ENCODE assay signal across 14 mouse cellular contexts in the genomic region with DNA sequence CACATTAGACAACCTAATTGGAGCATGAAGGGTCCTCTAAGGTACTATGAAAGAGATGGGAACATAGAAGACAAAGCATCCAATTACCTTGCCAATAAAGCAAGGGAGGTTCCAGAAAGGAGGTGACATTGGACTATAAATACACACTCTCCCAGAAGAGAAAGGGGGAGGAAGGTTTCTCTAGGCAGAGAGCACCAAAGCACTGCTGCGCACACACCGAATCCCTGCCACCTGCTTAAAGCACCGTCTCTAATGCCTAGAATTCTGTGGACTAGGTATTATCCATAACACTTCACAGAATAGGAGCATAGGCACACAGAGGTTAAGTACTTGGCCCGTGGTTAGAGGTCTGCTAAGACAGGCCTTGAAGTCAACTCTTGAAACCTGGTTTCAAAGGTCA.
DNase-seq lines count a peak whose midpoint lies in the region; ATAC-seq and TF ChIP-seq lines count a peak whose summit lies in the region.
"Had no signal": no experiment of that assay in that cellular context is flagged by ENCODE, and none has a peak within 500 bp of the region (broad histone marks: within the 10 kb centered on the region; RNA-seq: fewer than 3 reads in every experiment).

No protein-coding gene starts in this region.

- H3K9me3 ChIP-seq in heart, embryonic 15.5 days (replicated peaks): no peaks in the 10 kb centered on the region
- H3K9me3 ChIP-seq in liver, postnatal 0 days (ENCODE audit: low read length): no peaks in the 10 kb centered on the region
- H3K9me3 ChIP-seq in midbrain, embryonic 16.5 days (replicated peaks; ENCODE audit: control insufficient read depth, low read length, poor library complexity, severe bottlenecking): no peaks in the 10 kb centered on the region

- H3K79me2 ChIP-seq in heart, adult 2 months (replicated peaks; ENCODE audit: control insufficient read depth, insufficient read depth, low read length): no peaks in the 10 kb centered on the region

- ATAC-seq in heart, embryonic 15.5 days (replicated peaks; ENCODE audit: insufficient number of reproducible peaks, insufficient read depth, low FRiP score, low read depth): no peak
- no peak for ATAC-seq in liver, postnatal 0 days
- ATAC-seq in midbrain, embryonic 16.5 days: no peak

- H3K27ac ChIP-seq in heart, adult 2 months: peak overlapping the region; percentile 99
- peak overlapping the region; percentile 96 for H3K27ac ChIP-seq in heart, embryonic 15.5 days
- H3K27ac ChIP-seq in liver, postnatal 0 days (ENCODE audit: low read depth): peak overlapping the region; percentile 99; the same call in 1 of the 2 replicates
- no peak overlapping the region for H3K27ac ChIP-seq in midbrain, embryonic 16.5 days (ENCODE audit: low read length)
- H3K27ac ChIP-seq: hindbrain, embryonic 14.5 days had no signal

- H3K36me3 ChIP-seq in heart, adult 2 months (ENCODE audit: control insufficient read depth, insufficient read depth, low read length): peaks cover 3% of the 10 kb centered on the region
- H3K36me3 ChIP-seq in heart, embryonic 15.5 days: no peaks in the 10 kb centered on the region
- H3K36me3 ChIP-seq in liver, postnatal 0 days (replicated peaks; ENCODE audit: insufficient read depth, low read length): no peaks in the 10 kb centered on the region
- H3K36me3 ChIP-seq in midbrain, embryonic 16.5 days (ENCODE audit: control insufficient read depth, insufficient read depth, low read length): no peaks in the 10 kb centered on the region

- no peaks in the 10 kb centered on the region for H3K27me3 ChIP-seq in heart, adult 2 months (ENCODE audit: control insufficient read depth, insufficient read depth, low read length)
- no peaks in the 10 kb centered on the region for H3K27me3 ChIP-seq in heart, embryonic 15.5 days
- H3K27me3 ChIP-seq in liver, postnatal 0 days (ENCODE audit: insufficient read depth, low read length): no peaks in the 10 kb centered on the region
- no peaks in the 10 kb centered on the region for H3K27me3 ChIP-seq in midbrain, embryonic 16.5 days (ENCODE audit: control insufficient read depth, insufficient read depth, low read depth, low read length)
- H3K27me3 ChIP-seq: CH12.LX had no signal

- 38% methylated on average over 4 of the region's 4 CpGs for WGBS in heart, adult 2 months
- 58% methylated on average over 4 of the region's 4 CpGs for WGBS in heart, embryonic 15.5 days
- WGBS in liver, postnatal 0 days (ENCODE audit: insufficient replicate concordance): 88% methylated on average over 4 of the region's 4 CpGs
- 89% methylated on average over 4 of the region's 4 CpGs for WGBS in midbrain, embryonic 16.5 days

- no peak for TF ChIP-seq CTCF in heart, adult 2 months (IDR thresholded peaks at IDR 0.05)
- no peak for TF ChIP-seq CTCF in liver, postnatal 0 days (IDR thresholded peaks at IDR 0.05; ENCODE audit: low read depth)

- H3K4me3 ChIP-seq in heart, adult 2 months: no peak overlapping the region
- no peak overlapping the region for H3K4me3 ChIP-seq in heart, embryonic 15.5 days
- H3K4me3 ChIP-seq in liver, postnatal 0 days (ENCODE audit: low read depth, low read length): no peak overlapping the region
- H3K4me3 ChIP-seq in midbrain, embryonic 16.5 days (ENCODE audit: low read depth, low read length): no peak overlapping the region

- H3K4me2 ChIP-seq in heart, embryonic 15.5 days: no peak overlapping the region
- H3K4me2 ChIP-seq in liver, postnatal 0 days (ENCODE audit: low read depth, low read length): no peak overlapping the region
- no peak overlapping the region for H3K4me2 ChIP-seq in midbrain, embryonic 16.5 days (ENCODE audit: low read length)
- H3K4me2 ChIP-seq: hindbrain, embryonic 14.5 days had no signal

- no peak for TF ChIP-seq EP300 in heart, adult 2 months (IDR thresholded peaks at IDR 0.05; ENCODE audit: insufficient read depth, low read depth, low read length)
- TF ChIP-seq EP300 in liver, postnatal 0 days (IDR thresholded peaks at IDR 0.05; ENCODE audit: low read depth): no peak

- intact Hi-C loops in heart, adult 2 months (cut with DNase I): loop anchor here (2.0 to 10.0 kb wide), 7 partner anchors 107 to 715 kb away; a partner anchor contains a TSS
- intact Hi-C loops in heart, postnatal 14 days (cut with DNase I): loop anchor here (2.0 to 5.0 kb wide), 2 partner anchors 107 to 707 kb away; a partner anchor contains a TSS
- intact Hi-C loops in left cerebral cortex, postnatal 25 days (cut with DNase I): loop anchor here (2.0 kb wide), 1 partner anchor 55 kb away; no protein-coding TSS in a partner anchor

- peaks cover 19% of the 10 kb centered on the region for H3K4me1 ChIP-seq in heart, adult 2 months (ENCODE audit: control insufficient read depth, insufficient read depth, low read length)
- H3K4me1 ChIP-seq in heart, embryonic 15.5 days (replicated peaks): peaks cover 36% of the 10 kb centered on the region
- peaks cover 53% of the 10 kb centered on the region for H3K4me1 ChIP-seq in liver, postnatal 0 days (ENCODE audit: insufficient read depth)
- no peaks in the 10 kb centered on the region; the same call in 1 of the 2 replicates for H3K4me1 ChIP-seq in midbrain, embryonic 16.5 days (ENCODE audit: control insufficient read depth, insufficient read depth, low read length)

- no peak overlapping the region; the same call in 1 of the 2 replicates for H3K9ac ChIP-seq in heart, adult 2 months (ENCODE audit: low read depth, low read length)
- no peak overlapping the region for H3K9ac ChIP-seq in heart, embryonic 15.5 days
- H3K9ac ChIP-seq in liver, postnatal 0 days (replicated peaks): no peak overlapping the region
- no peak overlapping the region for H3K9ac ChIP-seq in midbrain, embryonic 16.5 days (ENCODE audit: low read depth, low read length)
- H3K9ac ChIP-seq: hindbrain, embryonic 14.5 days had no signal

- peak; percentile 85 for TF ChIP-seq POLR2A in heart, adult 2 months (IDR thresholded peaks at IDR 0.05; ENCODE audit: insufficient read depth, low read depth, low read length)

- no peak for DNase-seq in heart, adult 2 months
- DNase-seq in heart, postnatal 14 days: no peak
- peak; percentile 19 to 27 for DNase-seq in left cerebral cortex, postnatal 25 days (ENCODE audit: low spot score in 2 of 2)
- DNase-seq in left cerebral cortex, adult 18-20 months (ENCODE audit: low spot score in 2 of 2): no peak
- no peak for DNase-seq in liver, postnatal 0 days
- no peak for DNase-seq in urinary bladder, postnatal 10 days (ENCODE audit: low spot score)
- DNase-seq: adrenal gland, postnatal 10 days; cerebellum, adult 2 months; left cerebral cortex, postnatal 4 days; thymus, postnatal 36 days had no signal

Comparison
In these comparisons a context has a peak if more than half of its experiments do, and no peak if none do; other contexts are left out.
1. DNase-seq: peak in left cerebral cortex, postnatal 25 days (2 of 2); none in heart, adult 2 months (0 of 2), heart, postnatal 14 days (0 of 2), left cerebral cortex, adult 18-20 months (0 of 2), liver, postnatal 0 days (single experiment) and urinary bladder, postnatal 10 days (single experiment).